Mouse (Mus musculus) hindbrain, embryonic 10.5 days (tissue): Measurements from ENCODE around the gene Nrxn1. TPM values are rescaled to one million over a fixed set of nuclear protein-coding genes. Genes with fewer than 3 reads are reported as not detected.

ENCODE experiments used
- DNase-seq: peaks from one replicate; pipeline ENCODE4 v3.0.0-alpha.2; 2017; ENCODE audit warnings: low spot score
- H3K27ac ChIP-seq: fragments of 300-500 bp; sonication (generic); 2 replicates; pipeline ENCODE4 v1.5.1; 2016; ENCODE audit warnings: mild to moderate bottlenecking, moderate library complexity
- H3K27me3 ChIP-seq: fragments of 300-500 bp; sonication (generic); 2 replicates; pipeline ENCODE4 v1.6.1; 2016; ENCODE audit warnings: mild to moderate bottlenecking; ENCODE audit not compliant: poor library complexity, insufficient read depth, severe bottlenecking
- H3K36me3 ChIP-seq: fragments of 300-500 bp; sonication (generic); 2 replicates; pipeline ENCODE4 v1.6.1; 2016; ENCODE audit warnings: mild to moderate bottlenecking, moderate library complexity
- H3K4me1 ChIP-seq: fragments of 300-500 bp; sonication (generic); replicated peaks from 2 replicates; pipeline ENCODE4 v1.6.1; 2016; ENCODE audit warnings: mild to moderate bottlenecking
- H3K4me3 ChIP-seq: fragments of 300-500 bp; sonication (generic); 2 replicates; pipeline ENCODE4 v1.5.1; 2016; ENCODE audit warnings: mild to moderate bottlenecking, moderate library complexity
- H3K9me3 ChIP-seq: fragments of 300-500 bp; sonication (generic); 2 replicates; pipeline ENCODE4 v1.6.1; 2016; ENCODE audit warnings: mild to moderate bottlenecking, moderate library complexity
- WGBS: fragments of 180-500 bp; shearing (Covaris S2); methylation state at CpG from one replicate; pipeline ENCODE4 v1.1.7; 2016; 5-methylcytosine and 5-hydroxymethylcytosine counted together
- polyA plus RNA-seq: library from polyadenylated mRNA; unstranded; fragments of >200 nt; fragmentation: Nextera tagmentation; extraction: Ambion mirVana; gene quantifications from 2 replicates; pipeline ENCODE4 v1.2.1, GENCODE M21; 2016

The Nrxn1 gene
- polyA plus RNA-seq, 1 experiment from 2014 or later = 15.4 TPM

GRCm38 (mm10) chr17:90913320-90913719, 179.6 kb downstream of the Nrxn1 start:
- Histone ChIP-seq H3K9me3 (no peaks in the 10 kb centered on the region), H3K4me3 (no peak overlapping the region), H3K27ac (no peak overlapping the region), H3K4me1 (no peaks in the 10 kb centered on the region), H3K27me3 (no peaks in the 10 kb centered on the region), H3K36me3 (no peaks in the 10 kb centered on the region)
- DNase-seq = no peak
- 84% methylated on average over 2 of the region's 2 CpGs for WGBS

GRCm38 (mm10) chr17:90912746-90913145, 180.1 kb downstream of the Nrxn1 start:
- no peak for DNase-seq
- WGBS = 90% methylated on average over 2 of the region's 2 CpGs
- H3K27ac ChIP-seq = no peak overlapping the region

GRCm38 (mm10) chr17:90912341-90912740, 180.5 kb downstream of the Nrxn1 start:
- H3K9me3 ChIP-seq = no peaks in the 10 kb centered on the region
- no peak overlapping the region for H3K27ac ChIP-seq
- H3K4me3 ChIP-seq = no peak overlapping the region
- no peak for DNase-seq
- H3K36me3 ChIP-seq = no peaks in the 10 kb centered on the region
- H3K27me3 ChIP-seq = no peaks in the 10 kb centered on the region
- H3K4me1 ChIP-seq = no peaks in the 10 kb centered on the region

More at GRCm38 (mm10) chr17:90912746-90913145, 180.1 kb downstream of the Nrxn1 start:
- H3K27me3 ChIP-seq = no peaks in the 10 kb centered on the region
- H3K4me1 ChIP-seq = no peaks in the 10 kb centered on the region
- H3K9me3 ChIP-seq = no peaks in the 10 kb centered on the region
- H3K4me3 ChIP-seq = no peak overlapping the region
- no peaks in the 10 kb centered on the region for H3K36me3 ChIP-seq

- Histone ChIP-seq H3K9me3 (no peaks in the 10 kb centered on the region), H3K4me3 (no peak overlapping the region)
- WGBS = 80% methylated on average over 6 of the region's 6 CpGs
These were observed 186.5 kb downstream of the Nrxn1 start for GRCm38 (mm10) chr17:90906118-90907093.

GRCm38 (mm10) chr17:90905143-90905542, 187.7 kb downstream of the Nrxn1 start:
- no peak overlapping the region for H3K27ac ChIP-seq
- no peak for DNase-seq
- WGBS = 87% methylated on average over 5 of the region's 5 CpGs
- no peaks in the 10 kb centered on the region for H3K36me3 ChIP-seq
- no peaks in the 10 kb centered on the region for H3K9me3 ChIP-seq
- no peaks in the 10 kb centered on the region for H3K4me1 ChIP-seq
- no peak overlapping the region for H3K4me3 ChIP-seq
- H3K27me3 ChIP-seq = no peaks in the 10 kb centered on the region

More at GRCm38 (mm10) chr17:90906118-90907093, 186.5 kb downstream of the Nrxn1 start:
- H3K27ac ChIP-seq = no peak overlapping the region
- H3K36me3 ChIP-seq = no peaks in the 10 kb centered on the region
- no peaks in the 10 kb centered on the region for H3K27me3 ChIP-seq
- no peak for DNase-seq
- no peaks in the 10 kb centered on the region for H3K4me1 ChIP-seq

GRCm38 (mm10) chr17:90892327-90893259, 200.3 kb downstream of the Nrxn1 start:
- WGBS = 54% methylated on average over 4 of the region's 4 CpGs
- Histone ChIP-seq H3K9me3 (no peaks in the 10 kb centered on the region), H3K27me3 (no peaks in the 10 kb centered on the region), H3K27ac (no peak overlapping the region), H3K36me3 (no peaks in the 10 kb centered on the region), H3K4me3 (no peak overlapping the region), H3K4me1 (no peaks in the 10 kb centered on the region)
- DNase-seq = no peak

GRCm38 (mm10) chr17:90891711-90892110, 201.2 kb downstream of the Nrxn1 start:
- Histone ChIP-seq H3K27me3 (no peaks in the 10 kb centered on the region), H3K4me1 (no peaks in the 10 kb centered on the region), H3K27ac (no peak overlapping the region), H3K4me3 (no peak overlapping the region), H3K36me3 (no peaks in the 10 kb centered on the region), H3K9me3 (no peaks in the 10 kb centered on the region)
- WGBS = 72% methylated on average over 1 of the region's 1 CpGs
- no peak for DNase-seq

- no peaks in the 10 kb centered on the region for H3K36me3 ChIP-seq
- DNase-seq = no peak
These were observed 235.6 kb downstream of the Nrxn1 start for GRCm38 (mm10) chr17:90857225-90857624.

GRCm38 (mm10) chr17:90843876-90844275, 249.0 kb downstream of the Nrxn1 start:
- Histone ChIP-seq H3K4me1 (peaks cover 8% of the 10 kb centered on the region), H3K27me3 (no peaks in the 10 kb centered on the region), H3K27ac (no peak overlapping the region), H3K36me3 (no peaks in the 10 kb centered on the region), H3K4me3 (no peak overlapping the region), H3K9me3 (no peaks in the 10 kb centered on the region)
- no peak for DNase-seq
- WGBS = 11% methylated on average over 1 of the region's 1 CpGs

More at GRCm38 (mm10) chr17:90857225-90857624, 235.6 kb downstream of the Nrxn1 start:
- Histone ChIP-seq H3K27ac (no peak overlapping the region), H3K4me3 (no peak overlapping the region), H3K27me3 (no peaks in the 10 kb centered on the region), H3K4me1 (peaks cover 4% of the 10 kb centered on the region; the same call in 1 of the 2 replicates), H3K9me3 (no peaks in the 10 kb centered on the region)
- 58% methylated on average over 2 of the region's 2 CpGs for WGBS

GRCm38 (mm10) chr17:90843072-90843611, 249.7 kb downstream of the Nrxn1 start:
- Histone ChIP-seq H3K27me3 (no peaks in the 10 kb centered on the region), H3K4me1 (peaks cover 8% of the 10 kb centered on the region), H3K36me3 (no peaks in the 10 kb centered on the region), H3K9me3 (no peaks in the 10 kb centered on the region), H3K4me3 (no peak overlapping the region), H3K27ac (no peak overlapping the region)
- DNase-seq = no peak

- no peak overlapping the region for H3K27ac ChIP-seq
- DNase-seq = peak; percentile 5
These were observed 255.9 kb downstream of the Nrxn1 start for GRCm38 (mm10) chr17:90837022-90837414.

GRCm38 (mm10) chr17:90836154-90837021, 256.5 kb downstream of the Nrxn1 start:
- no peaks in the 10 kb centered on the region for H3K9me3 ChIP-seq
- no peaks in the 10 kb centered on the region for H3K27me3 ChIP-seq
- H3K36me3 ChIP-seq = no peaks in the 10 kb centered on the region
- no peak for DNase-seq
- WGBS = 64% methylated on average over 4 of the region's 4 CpGs
- H3K4me1 ChIP-seq = peaks cover 12% of the 10 kb centered on the region
- no peak overlapping the region for H3K4me3 ChIP-seq
- H3K27ac ChIP-seq = no peak overlapping the region

More at GRCm38 (mm10) chr17:90837022-90837414, 255.9 kb downstream of the Nrxn1 start:
- peaks cover 12% of the 10 kb centered on the region for H3K4me1 ChIP-seq
- H3K36me3 ChIP-seq = no peaks in the 10 kb centered on the region
- H3K27me3 ChIP-seq = no peaks in the 10 kb centered on the region
- H3K4me3 ChIP-seq = no peak overlapping the region
- no peaks in the 10 kb centered on the region for H3K9me3 ChIP-seq
